Mouse (Mus musculus): ENCODE data around the gene Psg19. TPM values are rescaled to one million over a fixed set of nuclear protein-coding genes. Genes with fewer than 3 reads are reported as not detected.

Gene Psg19
- polyA plus RNA-seq (2015; fragmentation: Illumina TruSeq; extraction: RNeasy Lipid Tissue Mini Kit (QIAGEN cat#74804); ENCODE audit: low read depth, low replicate concordance), result not detected

GRCm38 (mm10) chr7:18798420-18798819 is at the start of gene Psg19:
TSS of gene Psg19 (minus strand) at chr7:18798520.

GRCm38 (mm10) chr7:18839865-18840264 is 41.5 kb upstream of the Psg19 start, which contains the start of gene Mill2:
TSS of gene Mill2 (plus strand) at chr7:18839966.

GRCm38 (mm10) chr7:18821507-18821906 is 23.2 kb upstream of the Psg19 start, which contains the start of gene Psg17:
TSS of gene Psg17 (minus strand) at chr7:18821607.

Other genes starting within 250 kb of the Psg19 start
- not detected for gene Psg27, start 231.2 kb downstream of the Psg19 start, polyA plus RNA-seq (2015; fragmentation: Illumina TruSeq; extraction: RNeasy Lipid Tissue Mini Kit (QIAGEN cat#74804); ENCODE audit: low read depth, low replicate concordance)
- not detected for gene Psg23, start 182.0 kb downstream of the Psg19 start, polyA plus RNA-seq (2015; fragmentation: Illumina TruSeq; extraction: RNeasy Lipid Tissue Mini Kit (QIAGEN cat#74804); ENCODE audit: low read depth, low replicate concordance)
- gene Psg21, start 141.8 kb downstream of the Psg19 start, polyA plus RNA-seq (2015; fragmentation: Illumina TruSeq; extraction: RNeasy Lipid Tissue Mini Kit (QIAGEN cat#74804); ENCODE audit: low read depth, low replicate concordance), result not detected
- not detected for gene Psg20, start 112.3 kb downstream of the Psg19 start, polyA plus RNA-seq (2015; fragmentation: Illumina TruSeq; extraction: RNeasy Lipid Tissue Mini Kit (QIAGEN cat#74804); ENCODE audit: low read depth, low replicate concordance)
- gene Psg22, start 80.4 kb downstream of the Psg19 start, polyA plus RNA-seq (2015; fragmentation: Illumina TruSeq; extraction: RNeasy Lipid Tissue Mini Kit (QIAGEN cat#74804); ENCODE audit: low read depth, low replicate concordance), result not detected
- not detected for gene Psg17, start 23.1 kb upstream of the Psg19 start, polyA plus RNA-seq (2015; fragmentation: Illumina TruSeq; extraction: RNeasy Lipid Tissue Mini Kit (QIAGEN cat#74804); ENCODE audit: low read depth, low replicate concordance)
- 2.0 TPM for gene Mill2, start 41.4 kb upstream of the Psg19 start, polyA plus RNA-seq (2015; fragmentation: Illumina TruSeq; extraction: RNeasy Lipid Tissue Mini Kit (QIAGEN cat#74804); ENCODE audit: low read depth, low replicate concordance)
- gene Pglyrp1, start 72.8 kb upstream of the Psg19 start, polyA plus RNA-seq (2015; fragmentation: Illumina TruSeq; extraction: RNeasy Lipid Tissue Mini Kit (QIAGEN cat#74804); ENCODE audit: low read depth, low replicate concordance), result 23.2 TPM
- 11.0 TPM for gene Ccdc61, start 111.9 kb upstream of the Psg19 start, polyA plus RNA-seq (2015; fragmentation: Illumina TruSeq; extraction: RNeasy Lipid Tissue Mini Kit (QIAGEN cat#74804); ENCODE audit: low read depth, low replicate concordance)
- gene Nova2, start 127.4 kb upstream of the Psg19 start, polyA plus RNA-seq (2015; fragmentation: Illumina TruSeq; extraction: RNeasy Lipid Tissue Mini Kit (QIAGEN cat#74804); ENCODE audit: low read depth, low replicate concordance), result 20.2 TPM
- gene Nanos2, start 188.9 kb upstream of the Psg19 start, polyA plus RNA-seq (2015; fragmentation: Illumina TruSeq; extraction: RNeasy Lipid Tissue Mini Kit (QIAGEN cat#74804); ENCODE audit: low read depth, low replicate concordance), result 0.30 TPM
- 33.4 TPM for gene Mypop, start 192.7 kb upstream of the Psg19 start, polyA plus RNA-seq (2015; fragmentation: Illumina TruSeq; extraction: RNeasy Lipid Tissue Mini Kit (QIAGEN cat#74804); ENCODE audit: low read depth, low replicate concordance)
- gene Irf2bp1, start 205.5 kb upstream of the Psg19 start, polyA plus RNA-seq (2015; fragmentation: Illumina TruSeq; extraction: RNeasy Lipid Tissue Mini Kit (QIAGEN cat#74804); ENCODE audit: low read depth, low replicate concordance), result 28.9 TPM
- gene Foxa3, start 225.0 kb upstream of the Psg19 start, polyA plus RNA-seq (2015; fragmentation: Illumina TruSeq; extraction: RNeasy Lipid Tissue Mini Kit (QIAGEN cat#74804); ENCODE audit: low read depth, low replicate concordance), result not detected
- gene Sympk, start 225.9 kb upstream of the Psg19 start, polyA plus RNA-seq (2015; fragmentation: Illumina TruSeq; extraction: RNeasy Lipid Tissue Mini Kit (QIAGEN cat#74804); ENCODE audit: low read depth, low replicate concordance), result 81.7 TPM